Mouse (Mus musculus) bone marrow macrophage, adult 2 months (primary cell): ENCODE measurements at regions not wholly inside any gene's neighbourhood (a gene's known extent, or its start where the extent isn't known, plus 50 kb on each side); places are given as distances from the start of the nearest gene placed in this dataset.

Experiments used
- H3K27ac ChIP-seq: 2 replicates; pipeline ENCODE4 v1.5.1; 2012; ENCODE audit warnings: low read depth, low read length; ENCODE audit not compliant: insufficient read depth
- H3K4me1 ChIP-seq: 2 replicates; pipeline ENCODE4 v1.6.1; 2012; ENCODE audit warnings: low read length; ENCODE audit not compliant: control insufficient read depth, insufficient read depth
- H3K4me3 ChIP-seq: 2 replicates; pipeline ENCODE4 v1.5.1; 2012; ENCODE audit warnings: mild to moderate bottlenecking, low read length, moderate library complexity; ENCODE audit not compliant: insufficient read depth
- CTCF ChIP-seq: IDR thresholded peaks from 2 replicates; pipeline ENCODE4 v1.5.1; 2012; ENCODE audit warnings: low read depth, mild to moderate bottlenecking, low read length, moderate library complexity
- POLR2A ChIP-seq: IDR thresholded peaks from 2 replicates; pipeline ENCODE4 v1.6.1; 2012; ENCODE audit warnings: mild to moderate bottlenecking, low read depth, low read length, borderline replicate concordance

- Histone ChIP-seq H3K4me3 (no peak overlapping the region), H3K27ac (no peak overlapping the region), H3K4me1 (peaks cover 47% of the 10 kb centered on the region)
- TF ChIP-seq CTCF (no peak), POLR2A (no peak)
These were observed 99.0 kb upstream of the Serbp1 start for GRCm38 (mm10) chr6:67139012-67139375.

GRCm38 (mm10) chr6:67138302-67139011, 99.5 kb upstream of the Serbp1 start:
- Histone ChIP-seq H3K27ac (peak overlapping the region; percentile 64), H3K4me1 (peaks cover 47% of the 10 kb centered on the region), H3K4me3 (no peak overlapping the region)
- TF ChIP-seq CTCF, result no peak
- no peak for TF ChIP-seq POLR2A

GRCm38 (mm10) chr6:67137482-67137881, 100.2 kb upstream of the Gadd45a start:
- Histone ChIP-seq H3K4me3 (no peak overlapping the region), H3K27ac (peak overlapping the region; percentile 53), H3K4me1 (peaks cover 53% of the 10 kb centered on the region)
- TF ChIP-seq POLR2A, result no peak
- no peak for TF ChIP-seq CTCF

GRCm38 (mm10) chr6:67134915-67135314, 97.7 kb upstream of the Gadd45a start:
- Histone ChIP-seq H3K27ac (no peak overlapping the region), H3K4me1 (peaks cover 35% of the 10 kb centered on the region), H3K4me3 (no peak overlapping the region)
- TF ChIP-seq POLR2A (no peak), CTCF (no peak)

GRCm38 (mm10) chr6:67130540-67131301, 93.5 kb upstream of the Gadd45a start:
- no peak for TF ChIP-seq CTCF
- no peak for TF ChIP-seq POLR2A
- peaks cover 34% of the 10 kb centered on the region for H3K4me1 ChIP-seq
- H3K27ac ChIP-seq, result no peak overlapping the region
- no peak overlapping the region for H3K4me3 ChIP-seq

- Histone ChIP-seq H3K4me3 (no peak overlapping the region), H3K4me1 (peaks cover 27% of the 10 kb centered on the region), H3K27ac (0 out of 2 replicates have a peak overlapping the region, but pooled peaks have one; percentile 47)
- TF ChIP-seq CTCF (no peak), POLR2A (no peak)
These were observed 92.4 kb upstream of the Gadd45a start for GRCm38 (mm10) chr6:67129626-67130025.

- Histone ChIP-seq H3K27ac (peak overlapping the region; percentile 47), H3K4me3 (no peak overlapping the region), H3K4me1 (peaks cover 34% of the 10 kb centered on the region)
- TF ChIP-seq CTCF, result no peak
These were observed 91.5 kb upstream of the Gadd45a start for GRCm38 (mm10) chr6:67128503-67129463.

- no peak overlapping the region for H3K4me3 ChIP-seq
These were observed 90.5 kb upstream of the Gadd45a start for GRCm38 (mm10) chr6:67127727-67128126.

GRCm38 (mm10) chr6:67125715-67126312, 88.6 kb upstream of the Gadd45a start:
- H3K4me3 ChIP-seq, result no peak overlapping the region
- no peak for TF ChIP-seq POLR2A
- no peak for TF ChIP-seq CTCF
- peaks cover 32% of the 10 kb centered on the region for H3K4me1 ChIP-seq
- no peak overlapping the region for H3K27ac ChIP-seq

More at GRCm38 (mm10) chr6:67127727-67128126, 90.5 kb upstream of the Gadd45a start:
- no peak for TF ChIP-seq CTCF
- H3K27ac ChIP-seq, result no peak overlapping the region
- H3K4me1 ChIP-seq, result peaks cover 32% of the 10 kb centered on the region
